Mouse (Mus musculus) splenic B cell, adult 2 months (primary cell): ENCODE results near the gene Gm13283.
"Not testable (repeated sequence)": the region's sequence is repeated elsewhere in the genome, so short reads cannot be mapped to it uniquely, and the experiment has no call there.

Source experiments
- DNase-seq: peaks from one replicate; pipeline ENCODE4 v3.0.0-alpha.2; 2011; ENCODE audit warnings: low read depth, low spot score
- H3K27me3 ChIP-seq: 2 replicates; pipeline ENCODE4 v1.6.1; 2012; ENCODE audit warnings: mild to moderate bottlenecking, low read length, moderate library complexity, mixed read lengths; ENCODE audit not compliant: control insufficient read depth, poor library complexity, insufficient read depth, severe bottlenecking
- H3K36me3 ChIP-seq: 2 replicates; pipeline ENCODE4 v1.6.1; 2012; ENCODE audit warnings: mild to moderate bottlenecking, low read length, moderate library complexity, mixed read lengths; ENCODE audit not compliant: control insufficient read depth, poor library complexity, insufficient read depth, severe bottlenecking

Gene Gm13283

GRCm38 (mm10) chr4:88759610-88760268 lies at the start of gene Gm13283:
Gene Gm13283 (plus strand): TSS chr4:88760119.
- H3K36me3 ChIP-seq, DNase-seq: not testable (repeated sequence)

GRCm38 (mm10) chr4:88714281-88714680 lies 45.6 kb upstream of the Gm13283 start:
- DNase-seq, result no peak
- Histone ChIP-seq H3K27me3 (no peaks in the 10 kb centered on the region; the same call in 1 of the 2 replicates), H3K36me3 (no peaks in the 10 kb centered on the region)

More at GRCm38 (mm10) chr4:88759610-88760268, at the start of gene Gm13283:
- not testable (repeated sequence) for H3K27me3 ChIP-seq

GRCm38 (mm10) chr4:88715059-88715458 lies 44.9 kb upstream of the Gm13283 start:
- Histone ChIP-seq H3K27me3 (no peaks in the 10 kb centered on the region), H3K36me3 (no peaks in the 10 kb centered on the region)
- no peak for DNase-seq

- H3K27me3 ChIP-seq, result no peaks in the 10 kb centered on the region
- no peak for DNase-seq
- no peaks in the 10 kb centered on the region for H3K36me3 ChIP-seq
Measured at GRCm38 (mm10) chr4:88718715-88719114, 41.2 kb upstream of the Gm13283 start.

GRCm38 (mm10) chr4:88721791-88722721 lies 37.9 kb upstream of the Gm13283 start, which contains the start of the genes Gm26566 and Klhl9:
Gene Gm26566 (plus strand): TSS chr4:88721805.
Gene Klhl9 (minus strand): TSS chr4:88722465.
- H3K27me3 ChIP-seq, result no peaks in the 10 kb centered on the region
- DNase-seq, result peak; percentile 84
- H3K36me3 ChIP-seq, result no peaks in the 10 kb centered on the region

GRCm38 (mm10) chr4:88723497-88724090 lies 36.3 kb upstream of the Gm13283 start:
- Histone ChIP-seq H3K36me3 (no peaks in the 10 kb centered on the region), H3K27me3 (no peaks in the 10 kb centered on the region)
- DNase-seq, result no peak

GRCm38 (mm10) chr4:88726727-88727126 lies 33.2 kb upstream of the Gm13283 start:
- Histone ChIP-seq H3K36me3 (no peaks in the 10 kb centered on the region), H3K27me3 (no peaks in the 10 kb centered on the region)
- DNase-seq, result peak; percentile 48

- H3K27me3 ChIP-seq, result no peaks in the 10 kb centered on the region
- DNase-seq, result peak; percentile 71
- H3K36me3 ChIP-seq, result no peaks in the 10 kb centered on the region
Measured at GRCm38 (mm10) chr4:88727324-88727723, 32.6 kb upstream of the Gm13283 start.

- peak; percentile 85 for DNase-seq
- Histone ChIP-seq H3K27me3 (no peaks in the 10 kb centered on the region; the same call in 1 of the 2 replicates), H3K36me3 (no peaks in the 10 kb centered on the region)
Measured at GRCm38 (mm10) chr4:88738480-88738879, 21.4 kb upstream of the Gm13283 start.

GRCm38 (mm10) chr4:88739036-88739435 lies 20.9 kb upstream of the Gm13283 start:
- Histone ChIP-seq H3K36me3 (no peaks in the 10 kb centered on the region), H3K27me3 (no peaks in the 10 kb centered on the region; the same call in 1 of the 2 replicates)
- no peak for DNase-seq

GRCm38 (mm10) chr4:88741426-88741825 lies 18.5 kb upstream of the Gm13283 start:
- DNase-seq, result no peak
- no peaks in the 10 kb centered on the region; the same call in 1 of the 2 replicates for H3K27me3 ChIP-seq

GRCm38 (mm10) chr4:88742771-88743371 lies 17.0 kb upstream of the Gm13283 start:
- H3K36me3 ChIP-seq, result no peaks in the 10 kb centered on the region
- no peak for DNase-seq
- H3K27me3 ChIP-seq, result no peaks in the 10 kb centered on the region; the same call in 1 of the 2 replicates

More at GRCm38 (mm10) chr4:88741426-88741825, 18.5 kb upstream of the Gm13283 start:
- no peaks in the 10 kb centered on the region for H3K36me3 ChIP-seq

GRCm38 (mm10) chr4:88744207-88744606 lies 15.7 kb upstream of the Gm13283 start:
- no peak for DNase-seq
- H3K27me3 ChIP-seq, result no peaks in the 10 kb centered on the region; the same call in 1 of the 2 replicates
- no peaks in the 10 kb centered on the region for H3K36me3 ChIP-seq

GRCm38 (mm10) chr4:88749926-88750325 lies 10.0 kb upstream of the Gm13283 start:
- Histone ChIP-seq H3K36me3 (no peaks in the 10 kb centered on the region), H3K27me3 (no peaks in the 10 kb centered on the region)
- no peak for DNase-seq
